Mouse (Mus musculus) gastrocnemius, postnatal 10 days (tissue): ENCODE data around the gene Fam208b. TPM values are rescaled to one million over a fixed set of nuclear protein-coding genes. Genes with fewer than 3 reads are reported as not detected.
"Not testable (repeated sequence)": the region's sequence is repeated elsewhere in the genome, so short reads cannot be mapped to it uniquely, and the experiment has no call there.

Source experiments
- DNase-seq: peaks from one replicate; pipeline ENCODE4 v3.0.0; 2021; ENCODE audit warnings: mixed read lengths
- total RNA-seq, 2 experiments: library from RNA; stranded (reverse); gene quantifications; 2 replicates each; pipeline ENCODE4 v1.2.3; 2021

Gene Fam208b
- total RNA-seq, 2 experiments from 2014 or later: 12.2 to 17.3 TPM

GRCm38 (mm10) chr13:3563130-3563529, 47.8 kb downstream of the Fam208b start:
- DNase-seq: no peak

DNA sequence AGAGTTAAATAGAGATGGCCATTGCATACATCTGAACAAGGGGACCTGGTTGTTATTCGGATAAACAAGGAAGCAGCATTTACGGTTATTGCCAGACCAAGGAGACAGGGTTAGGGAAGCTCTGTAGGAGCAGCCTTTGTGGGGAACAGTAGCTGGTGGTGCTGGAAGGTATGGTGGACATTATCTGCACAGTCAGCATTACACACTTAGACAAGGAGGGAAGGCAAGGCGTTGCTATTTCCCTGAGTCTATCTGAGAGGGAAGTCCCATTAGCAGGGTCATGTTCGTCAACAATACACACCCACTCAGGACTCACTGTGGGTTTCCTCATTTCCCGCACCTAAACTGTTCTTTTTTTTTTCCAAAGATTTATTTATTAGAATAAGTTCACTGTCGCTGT, 63.1 kb downstream of the Fam208b start:
- no peak for DNase-seq

DNA sequence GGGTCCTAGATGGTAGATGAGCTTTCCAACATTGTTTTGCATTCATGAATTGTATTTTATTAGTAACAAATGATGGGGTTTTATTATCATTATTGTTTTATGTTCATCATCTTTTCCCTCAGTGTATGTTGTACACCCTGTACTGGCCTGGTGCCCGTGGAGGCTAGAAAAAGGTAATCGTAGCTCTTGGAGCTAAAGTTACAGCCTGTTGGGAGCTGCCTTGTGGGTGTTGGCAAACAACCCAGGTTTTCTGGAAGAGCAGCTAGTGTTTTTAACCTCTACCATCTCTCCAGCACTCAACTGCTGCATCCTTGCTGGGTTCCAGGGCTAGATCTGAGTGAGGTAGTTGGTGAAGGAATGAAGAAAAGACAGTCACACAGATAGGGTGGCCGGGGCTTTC, 63.5 kb downstream of the Fam208b start:
- peak; percentile 46 for DNase-seq

DNA sequence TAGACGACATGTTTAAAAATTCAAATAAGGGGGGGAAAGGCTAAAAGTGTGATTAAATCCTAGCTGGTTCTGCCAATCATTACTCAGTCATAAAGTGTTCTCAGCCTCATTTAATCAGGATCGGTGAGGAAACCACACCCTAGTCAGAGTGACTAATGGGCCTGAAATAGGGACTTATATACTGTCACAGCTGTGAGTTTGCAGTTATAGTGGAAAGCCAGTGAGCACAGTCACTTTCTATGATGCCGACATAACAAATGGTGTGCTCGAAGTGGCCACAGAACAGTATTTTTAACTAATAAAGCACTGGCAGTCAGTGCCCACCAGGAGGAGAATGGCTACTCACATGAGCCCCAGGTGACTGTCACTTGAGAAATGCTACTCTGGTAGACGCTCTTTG, 66.0 kb downstream of the Fam208b start:
- DNase-seq: no peak

DNA sequence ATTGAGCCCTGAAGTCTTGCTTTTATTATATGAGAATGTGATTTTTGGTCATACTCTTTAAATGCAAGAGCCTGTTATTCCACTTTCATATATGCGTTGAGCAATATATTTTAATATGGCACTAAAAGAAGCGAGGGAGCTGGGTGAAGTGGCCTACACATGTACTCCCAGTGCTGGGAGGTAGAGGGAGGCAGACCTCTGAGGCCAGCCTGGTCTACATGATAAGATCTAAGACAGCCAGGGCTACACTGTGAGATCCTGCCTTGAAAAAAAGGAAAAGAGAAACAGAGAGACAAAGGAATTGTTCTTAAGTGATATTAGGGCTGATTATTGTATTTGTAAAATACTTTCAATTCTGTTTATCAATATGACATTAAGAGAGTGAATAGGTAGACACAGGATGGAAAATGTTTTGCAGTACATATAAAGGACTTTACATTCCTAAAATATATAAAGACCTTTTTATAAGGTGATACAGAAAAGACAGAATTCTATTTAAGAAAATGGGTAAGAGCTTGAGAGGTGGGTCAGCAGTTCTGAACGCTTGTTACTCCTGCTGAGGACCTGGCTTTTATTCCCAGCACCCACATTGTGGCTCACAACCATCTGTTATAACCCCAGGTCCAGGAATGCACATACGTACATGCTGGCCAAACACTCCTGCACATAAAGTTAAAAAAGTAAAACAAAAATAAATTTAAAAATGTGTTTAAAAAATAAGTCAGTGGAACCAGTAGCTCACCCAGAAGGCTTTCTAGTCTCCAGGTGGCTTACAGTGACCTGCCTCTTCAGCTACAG, 66.6 kb downstream of the Fam208b start:
- no peak for DNase-seq

DNA sequence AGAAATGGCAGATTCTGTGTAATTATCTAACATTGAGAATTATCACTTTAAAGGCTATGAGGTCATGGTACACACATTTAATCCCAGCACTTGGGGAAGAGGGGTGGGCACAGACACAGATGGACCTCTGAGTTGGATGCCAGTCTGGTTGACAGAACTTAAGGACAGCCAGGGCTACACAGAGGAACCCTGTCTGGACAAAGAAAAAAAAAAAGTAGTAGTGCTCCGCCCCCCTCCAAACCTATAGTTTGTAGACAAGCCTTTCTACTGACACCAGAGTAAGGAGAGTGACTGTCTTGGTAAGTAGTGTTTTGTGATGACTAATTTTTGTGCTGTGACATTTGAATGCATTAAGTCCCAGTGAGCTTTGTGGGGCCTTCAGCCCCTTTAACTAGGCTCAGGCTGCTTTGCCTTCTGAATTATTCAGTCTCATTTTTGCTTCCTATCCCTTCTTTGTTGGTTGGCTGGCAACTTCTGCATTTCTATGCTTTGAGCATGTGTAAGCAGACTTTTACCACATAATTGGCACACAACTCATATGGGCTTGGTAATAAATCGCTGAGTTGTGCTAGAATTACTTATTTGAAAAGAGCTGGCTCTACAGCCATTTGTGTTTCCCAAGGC, 69.6 kb downstream of the Fam208b start:
- no peak for DNase-seq

DNA sequence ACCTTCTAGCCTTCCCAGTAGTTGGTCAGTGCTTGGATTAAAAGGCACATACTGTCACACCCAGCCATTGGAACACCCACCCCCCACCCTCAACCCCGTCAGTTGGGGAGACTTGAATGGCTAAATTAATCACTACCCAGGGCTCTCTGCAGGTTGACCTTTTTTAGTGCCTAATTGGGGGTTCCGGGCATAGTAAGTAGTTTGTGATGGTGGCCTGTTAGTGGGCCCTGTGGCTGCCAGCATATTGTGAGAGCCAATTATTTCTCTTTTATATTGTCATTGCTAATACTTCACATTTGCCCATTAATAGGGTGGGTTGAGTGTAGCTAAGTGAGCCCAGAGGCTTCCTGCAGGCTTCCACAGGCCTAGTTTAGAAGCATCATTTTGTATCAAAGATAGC, 70.7 kb downstream of the Fam208b start:
- DNase-seq: no peak

GRCm38 (mm10) chr13:3538969-3539562, 71.8 kb downstream of the Fam208b start:
- DNase-seq: no peak

- peak; percentile 81 for DNase-seq
Measured at GRCm38 (mm10) chr13:3538223-3538968, 72.5 kb downstream of the Fam208b start.

DNA sequence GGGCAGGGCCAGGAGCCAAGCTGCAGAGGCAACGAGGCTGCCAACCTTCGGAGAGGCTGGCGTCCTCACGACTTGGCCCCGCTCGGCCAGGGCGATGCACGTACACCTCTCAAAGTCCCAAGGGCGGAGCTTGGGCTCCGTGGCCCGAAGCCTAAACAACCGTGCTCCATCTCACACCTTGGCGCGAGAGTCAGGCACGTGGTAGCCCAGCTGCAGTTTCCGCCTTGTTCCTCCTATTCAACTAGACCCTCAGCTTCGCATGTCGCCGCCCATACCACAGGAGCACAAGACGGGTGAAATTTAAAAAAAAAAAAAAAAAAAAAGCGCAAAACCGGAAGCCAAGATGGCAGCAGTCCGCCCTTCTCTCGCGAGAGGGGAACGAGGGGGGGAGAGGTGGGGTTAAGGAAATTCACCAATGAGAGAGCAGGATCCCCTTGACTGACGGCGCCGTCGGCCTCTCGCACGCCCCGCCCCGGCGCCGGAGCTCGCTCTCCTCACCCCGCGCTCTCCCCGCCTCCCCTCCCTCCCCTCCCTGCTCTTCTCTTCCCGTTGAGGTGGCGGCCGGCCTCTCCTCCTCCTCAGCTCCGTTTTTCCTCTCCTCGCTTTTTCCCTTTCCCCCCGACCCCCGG, 73.2 kb downstream of the Fam208b start, which contains the start of gene Gdi2:
Gene Gdi2 (plus strand): TSS at position 470 of the 629 bp plus-strand sequence.
- peak; percentile 94 for DNase-seq

DNA sequence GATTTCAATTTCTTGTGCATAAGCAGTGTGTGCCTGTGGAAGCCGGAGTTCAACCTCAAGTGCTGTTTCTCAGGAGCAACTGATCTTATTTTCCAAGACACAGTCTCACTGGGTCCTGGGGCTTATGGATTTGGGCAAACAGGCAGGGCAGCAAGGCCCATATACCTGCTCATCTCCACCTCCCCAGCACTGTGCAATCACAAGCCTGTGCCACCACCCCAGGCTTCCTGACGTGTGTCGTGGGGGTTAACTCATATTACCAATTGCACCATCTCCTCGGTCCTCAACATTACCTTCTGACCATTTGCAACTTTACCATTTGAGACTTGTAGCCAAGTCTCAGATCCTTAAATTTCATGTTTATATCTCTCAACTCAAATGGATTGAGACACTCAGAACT, 76.8 kb downstream of the Fam208b start:
- DNase-seq: no peak

DNA sequence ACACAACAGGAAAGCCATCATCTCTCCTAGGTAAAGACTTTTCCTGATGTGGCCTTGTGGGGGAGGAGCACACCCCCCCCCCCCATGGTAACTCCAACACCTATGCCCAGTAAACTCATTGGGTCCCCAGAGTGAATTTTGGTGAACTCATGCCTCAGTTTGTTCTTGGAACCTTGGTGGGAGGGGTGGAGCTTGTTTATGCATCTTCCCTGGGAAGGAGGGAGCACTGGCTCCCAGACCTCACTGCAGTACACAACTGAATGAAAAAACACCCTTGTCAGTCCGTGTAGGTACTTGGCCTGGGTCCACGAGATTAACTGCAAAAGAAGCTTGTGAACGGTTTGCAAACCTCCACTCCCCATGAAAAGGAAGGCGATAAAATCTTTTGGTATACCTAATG, 78.5 kb downstream of the Fam208b start:
- no peak for DNase-seq

DNA sequence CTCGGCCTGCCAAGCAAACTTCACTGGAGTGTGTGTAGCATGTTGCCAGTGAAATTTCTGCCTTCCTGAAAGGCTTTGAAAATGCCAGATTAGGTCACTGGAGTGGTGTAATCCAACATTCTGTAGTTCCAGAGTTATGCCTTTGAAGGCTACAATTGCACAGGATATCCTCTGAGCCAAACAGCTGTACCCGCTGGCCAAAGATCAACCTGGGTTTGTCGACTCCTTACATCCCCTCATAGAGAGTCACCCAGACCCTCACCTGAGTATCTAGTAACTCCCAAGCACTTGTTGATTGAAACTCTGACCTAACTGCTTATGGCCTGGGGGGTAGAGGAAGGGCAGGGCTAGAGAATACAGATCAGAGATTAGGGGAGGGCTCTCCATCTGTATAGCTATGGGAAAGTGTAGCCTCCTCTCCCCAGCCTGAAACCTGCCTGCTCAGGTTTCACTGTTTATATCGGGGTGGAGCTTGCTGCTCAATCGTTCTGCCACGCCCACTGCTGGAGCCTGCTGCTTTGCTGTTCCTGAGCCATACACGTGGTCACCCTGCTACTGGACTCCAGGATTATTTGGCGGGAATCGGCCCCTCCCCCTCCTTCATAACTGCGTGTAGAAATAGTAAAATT, 79.1 kb downstream of the Fam208b start:
- DNase-seq: no peak

DNA sequence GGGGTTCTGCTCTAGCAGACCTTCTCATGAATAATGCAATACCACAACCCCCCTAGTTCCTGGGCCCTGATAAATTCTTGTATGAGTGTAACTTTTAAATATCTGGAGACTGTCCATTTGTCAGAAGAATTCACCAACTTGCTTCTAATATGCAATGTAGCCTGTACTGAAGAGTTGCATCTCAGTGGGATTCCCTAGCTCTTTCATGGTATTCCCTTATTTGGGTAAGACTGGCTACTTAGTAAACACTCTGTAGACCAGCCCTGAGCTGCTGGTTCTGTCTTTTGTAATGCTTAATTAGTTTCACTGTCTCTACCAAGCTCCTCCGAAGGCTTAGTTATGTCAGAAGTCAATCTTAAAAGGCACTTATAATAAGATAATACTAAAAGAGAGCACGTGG, 79.7 kb downstream of the Fam208b start:
- DNase-seq: not testable (repeated sequence)

DNA sequence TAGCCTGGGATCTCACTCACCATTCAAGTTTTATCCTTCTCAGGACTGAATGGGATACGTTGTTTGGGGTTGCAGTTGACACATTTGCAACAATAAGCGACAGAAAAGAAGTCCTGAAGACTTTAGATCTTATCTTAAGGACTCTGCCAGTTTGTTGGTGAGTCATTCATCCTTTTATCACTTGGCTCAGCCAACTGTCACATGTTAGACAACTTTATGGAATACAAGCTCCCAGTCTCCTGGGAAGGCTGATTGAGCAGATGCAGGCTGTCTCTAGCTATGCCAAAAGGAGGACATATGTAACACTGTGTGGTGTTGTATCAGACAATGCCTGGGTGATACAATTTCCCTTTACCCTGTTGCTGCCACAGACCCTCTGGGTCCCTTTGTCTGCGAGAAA, 80.5 kb downstream of the Fam208b start:
- DNase-seq: no peak

GRCm38 (mm10) chr13:3526328-3526727, 84.6 kb downstream of the Fam208b start:
- DNase-seq: no peak

DNA sequence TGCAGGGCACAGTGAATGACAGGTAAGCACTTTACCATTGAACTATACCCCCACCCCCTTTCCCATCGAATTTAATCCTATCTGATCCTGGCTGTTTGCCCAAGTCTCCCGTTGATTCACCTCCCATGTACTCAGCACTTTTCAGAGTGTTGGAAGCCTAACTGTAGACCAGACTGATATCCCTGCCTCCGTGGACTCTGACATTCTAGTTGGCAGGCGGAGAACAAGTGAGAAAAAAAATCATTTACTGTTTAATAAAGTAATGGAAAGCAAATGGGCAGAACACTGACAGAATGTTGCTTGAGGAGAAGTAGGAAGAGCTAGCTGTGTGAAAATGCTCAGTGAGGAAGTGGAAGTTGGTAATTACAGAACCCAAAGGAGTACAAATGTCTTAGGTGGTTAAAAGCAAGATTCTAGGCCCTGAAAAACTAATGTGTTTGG, 85.3 kb downstream of the Fam208b start:
- no peak for DNase-seq

DNA sequence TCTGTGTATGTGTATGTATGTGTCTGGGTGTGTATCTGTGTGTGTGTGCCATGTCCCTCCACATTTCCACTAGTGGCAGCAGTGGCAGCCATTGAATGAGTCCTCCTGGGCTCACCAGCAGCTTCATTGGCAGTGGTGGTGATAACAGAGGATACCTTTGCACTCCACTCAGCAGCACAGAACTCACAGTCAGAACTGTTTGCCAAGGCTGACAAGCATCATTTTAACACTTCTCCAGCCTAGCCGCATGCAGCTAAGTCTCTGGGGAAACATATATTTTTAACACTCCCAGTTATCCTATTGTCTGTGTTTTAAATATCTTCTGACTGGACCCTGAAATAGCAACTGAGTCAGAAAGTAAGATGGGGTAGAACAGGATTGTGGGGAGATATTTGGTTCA, 87.0 kb downstream of the Fam208b start:
- DNase-seq: no peak

- no peak for DNase-seq
Measured at GRCm38 (mm10) chr13:3523459-3523858, 87.4 kb downstream of the Fam208b start.

GRCm38 (mm10) chr13:3519994-3520393, 90.9 kb downstream of the Fam208b start:
- DNase-seq: not testable (repeated sequence)

- not testable (repeated sequence) for DNase-seq
Measured at GRCm38 (mm10) chr13:3519357-3519756, 91.6 kb downstream of the Fam208b start.
